Mouse (Mus musculus) lung, postnatal 0 days (tissue): ENCODE results near the gene Mynn.

Source experiments
- CTCF ChIP-seq: IDR thresholded peaks from 2 replicates; pipeline ENCODE4 v1.5.1; 2016; ENCODE audit warnings: antibody characterized with exemption, mild to moderate bottlenecking
- EP300 ChIP-seq: IDR thresholded peaks from 2 replicates; pipeline ENCODE4 v1.6.1; 2016; ENCODE audit warnings: antibody characterized with exemption, mild to moderate bottlenecking, control low read depth

GRCm38 (mm10) chr3:30595111-30595832 lies 6.6 kb upstream of the Mynn start:
- TF ChIP-seq CTCF (no peak), EP300 (no peak)
